Mouse (Mus musculus) heart, postnatal 0 days (tissue): Measurements from ENCODE around the gene Ifitm2.

Experiments used
- CTCF ChIP-seq: IDR thresholded peaks from 2 replicates; pipeline ENCODE4 v1.5.1; 2016; ENCODE audit warnings: antibody characterized with exemption, control low read depth, low read depth
- EP300 ChIP-seq: IDR thresholded peaks from 2 replicates; pipeline ENCODE4 v1.6.1; 2016; ENCODE audit warnings: antibody characterized with exemption, low read depth

- TF ChIP-seq CTCF (no peak), EP300 (no peak)
Observed at GRCm38 (mm10) chr7:140955758-140956555, at the start of gene Ifitm2, which contains the start of gene Gm45717.
